Comparison of ENCODE assay signal across 8 mouse cellular contexts in the genomic region with DNA sequence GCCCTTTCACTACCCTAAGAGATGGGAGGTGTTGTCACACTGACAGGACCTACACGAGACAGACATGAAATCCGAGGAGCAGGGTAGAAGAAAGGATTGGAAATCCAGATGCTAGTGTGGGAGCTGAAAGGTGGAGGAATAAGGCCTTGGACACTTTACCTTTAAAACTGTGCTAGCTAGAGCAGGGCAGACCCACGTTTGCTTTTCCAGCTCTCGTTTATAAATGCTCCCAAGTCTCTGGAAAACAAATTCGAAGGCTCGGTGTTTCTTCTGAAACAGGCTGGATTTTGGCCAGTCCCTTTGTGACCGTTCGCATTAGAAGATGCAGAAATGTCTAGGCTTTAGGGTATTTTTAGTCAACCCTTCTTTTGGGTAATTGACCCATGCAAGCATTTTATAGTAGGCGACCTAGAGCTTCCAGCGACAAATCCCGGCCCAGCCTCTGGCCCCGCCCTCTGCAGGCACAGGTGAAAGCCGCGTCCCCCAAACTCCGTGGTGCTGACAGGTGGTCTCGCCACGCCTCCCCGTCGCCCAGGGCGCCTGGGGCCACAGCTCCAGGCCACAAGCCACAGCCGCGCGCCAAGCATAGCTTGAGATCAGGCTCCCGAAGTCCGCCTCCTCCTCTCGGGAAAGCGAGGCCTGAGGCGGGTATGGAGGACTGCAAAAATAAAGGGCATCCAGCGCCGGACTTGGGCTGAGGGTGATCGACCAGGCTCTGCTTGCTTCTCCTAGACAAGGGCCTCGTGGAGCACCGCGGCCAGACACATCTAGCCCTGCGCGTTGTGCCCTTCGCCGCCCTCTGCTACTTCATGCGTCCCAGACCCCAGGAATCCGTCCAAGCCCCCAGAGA. TPM values are rescaled to one million over a fixed set of nuclear protein-coding genes. Genes with fewer than 3 reads are reported as not detected.
DNase-seq lines count a peak whose midpoint lies in the region; ATAC-seq lines count a peak whose summit lies in the region.

No protein-coding gene starts in this region.

- no peaks in the 10 kb centered on the region for H3K9me3 ChIP-seq in lung, embryonic 16.5 days (ENCODE audit: control insufficient read depth, low read length)
- no peaks in the 10 kb centered on the region for H3K9me3 ChIP-seq in forebrain, embryonic 11.5 days (ENCODE audit: control insufficient read depth, low read length)
- no peaks in the 10 kb centered on the region for H3K9me3 ChIP-seq in hindbrain, embryonic 11.5 days (ENCODE audit: control insufficient read depth, low read length)
- no peaks in the 10 kb centered on the region for H3K9me3 ChIP-seq in limb, embryonic 13.5 days
- H3K9me3 ChIP-seq in neural tube, embryonic 15.5 days (replicated peaks): no peaks in the 10 kb centered on the region

- WGBS in lung, embryonic 16.5 days: 6% methylated on average over 38 of the region's 40 CpGs
- WGBS in forebrain, embryonic 11.5 days: 3% methylated on average over 40 of the region's 40 CpGs
- 5% methylated on average over 32 of the region's 40 CpGs for WGBS in hindbrain, embryonic 11.5 days
- 3% methylated on average over 40 of the region's 40 CpGs for WGBS in limb, embryonic 13.5 days
- 5% methylated on average over 40 of the region's 40 CpGs for WGBS in neural tube, embryonic 15.5 days

- H3K4me3 ChIP-seq in lung, embryonic 16.5 days (ENCODE audit: low read length): peak overlapping the region; percentile 76
- H3K4me3 ChIP-seq in brown adipose tissue, adult 24 weeks (ENCODE audit: insufficient read depth, low read depth, low read length): peak overlapping the region; percentile 93
- peak overlapping the region; percentile 58 for H3K4me3 ChIP-seq in forebrain, embryonic 11.5 days (ENCODE audit: low read depth, low read length)
- H3K4me3 ChIP-seq in hindbrain, embryonic 11.5 days (ENCODE audit: low read depth, low read length): peak overlapping the region; percentile 65
- peak overlapping the region; percentile 83 for H3K4me3 ChIP-seq in limb, embryonic 13.5 days
- peak overlapping the region; percentile 67 for H3K4me3 ChIP-seq in neural tube, embryonic 15.5 days (replicated peaks)

- H3K36me3 ChIP-seq in lung, embryonic 16.5 days (ENCODE audit: control insufficient read depth, insufficient read depth, low read length): no peaks in the 10 kb centered on the region
- no peaks in the 10 kb centered on the region for H3K36me3 ChIP-seq in forebrain, embryonic 11.5 days (ENCODE audit: control insufficient read depth, insufficient read depth, low read length)
- H3K36me3 ChIP-seq in hindbrain, embryonic 11.5 days (ENCODE audit: control insufficient read depth, insufficient read depth, low read length): no peaks in the 10 kb centered on the region
- H3K36me3 ChIP-seq in limb, embryonic 13.5 days: no peaks in the 10 kb centered on the region
- H3K36me3 ChIP-seq in neural tube, embryonic 15.5 days: no peaks in the 10 kb centered on the region

- peaks cover 12% of the 10 kb centered on the region; the same call in 1 of the 2 replicates for H3K4me1 ChIP-seq in lung, embryonic 16.5 days (replicated peaks; ENCODE audit: control insufficient read depth, insufficient read depth, low read length)
- no peaks in the 10 kb centered on the region for H3K4me1 ChIP-seq in brown adipose tissue, adult 24 weeks (ENCODE audit: control insufficient read depth, insufficient read depth, insufficient read length, low read length)
- peaks cover 12% of the 10 kb centered on the region; the same call in 1 of the 2 replicates for H3K4me1 ChIP-seq in forebrain, embryonic 11.5 days (replicated peaks; ENCODE audit: control insufficient read depth, insufficient read depth, low read length)
- peaks cover 13% of the 10 kb centered on the region for H3K4me1 ChIP-seq in hindbrain, embryonic 11.5 days (replicated peaks; ENCODE audit: control insufficient read depth, insufficient read depth, low read length)
- H3K4me1 ChIP-seq in limb, embryonic 13.5 days: peaks cover 23% of the 10 kb centered on the region
- H3K4me1 ChIP-seq in neural tube, embryonic 15.5 days: peaks cover 33% of the 10 kb centered on the region

- H3K27ac ChIP-seq in lung, embryonic 16.5 days (ENCODE audit: low read length): peak overlapping the region; percentile 93
- H3K27ac ChIP-seq in brown adipose tissue, adult 24 weeks (replicated peaks; ENCODE audit: low read depth, low read length): peak overlapping the region; percentile 76
- H3K27ac ChIP-seq in forebrain, embryonic 11.5 days (ENCODE audit: low read depth, low read length): no peak overlapping the region
- H3K27ac ChIP-seq in hindbrain, embryonic 11.5 days (ENCODE audit: low read depth, low read length): no peak overlapping the region
- H3K27ac ChIP-seq in limb, embryonic 13.5 days: peak overlapping the region; percentile 94
- H3K27ac ChIP-seq in neural tube, embryonic 15.5 days (replicated peaks): peak overlapping the region; percentile 82

- DNase-seq in lung, postnatal 4 days: no peak
- DNase-seq in forebrain, embryonic 11.5 days (ENCODE audit: low spot score): no peak
- DNase-seq in hindbrain, embryonic 11.5 days (ENCODE audit: low spot score): peak; percentile 56

- peak overlapping the region; percentile 83 for H3K9ac ChIP-seq in lung, embryonic 16.5 days (ENCODE audit: low read length)
- peak overlapping the region; percentile 71 for H3K9ac ChIP-seq in forebrain, embryonic 11.5 days (ENCODE audit: low read length)
- peak overlapping the region; percentile 74; the same call in 1 of the 2 replicates for H3K9ac ChIP-seq in hindbrain, embryonic 11.5 days (ENCODE audit: low read depth, low read length)
- peak overlapping the region; percentile 89 for H3K9ac ChIP-seq in limb, embryonic 13.5 days
- peak overlapping the region; percentile 69 for H3K9ac ChIP-seq in neural tube, embryonic 15.5 days (replicated peaks)

- H3K27me3 ChIP-seq in lung, embryonic 16.5 days (ENCODE audit: control insufficient read depth, insufficient read depth, low read depth, low read length): no peaks in the 10 kb centered on the region
- H3K27me3 ChIP-seq in forebrain, embryonic 11.5 days (ENCODE audit: control insufficient read depth, insufficient read depth, low read length): no peaks in the 10 kb centered on the region; the same call in 1 of the 2 replicates
- H3K27me3 ChIP-seq in hindbrain, embryonic 11.5 days (ENCODE audit: control insufficient read depth, insufficient read depth, low read length): no peaks in the 10 kb centered on the region
- no peaks in the 10 kb centered on the region for H3K27me3 ChIP-seq in limb, embryonic 13.5 days
- peaks cover 13% of the 10 kb centered on the region for H3K27me3 ChIP-seq in neural tube, embryonic 15.5 days (replicated peaks)

- ATAC-seq in lung, embryonic 16.5 days (ENCODE audit: low read depth): peak; percentile 16; the same call in 1 of the 2 replicates
- peak; percentile 1; the same call in 1 of the 2 replicates for ATAC-seq in forebrain, embryonic 11.5 days (replicated peaks; ENCODE audit: low FRiP score)
- ATAC-seq in hindbrain, embryonic 11.5 days (ENCODE audit: low FRiP score): no peak; the same call in 1 of the 2 replicates
- 0 out of 2 replicates have a peak, but pooled peaks have one; percentile 2 for ATAC-seq in limb, embryonic 13.5 days (ENCODE audit: low FRiP score, low read depth)
- no peak; the same call in 1 of the 2 replicates for ATAC-seq in neural tube, embryonic 15.5 days (ENCODE audit: low FRiP score)
- no peak for ATAC-seq in megakaryocyte progenitor cell, adult 5-6 weeks (replicated peaks; ENCODE audit: poor library complexity)

- H3K4me2 ChIP-seq in lung, embryonic 16.5 days (ENCODE audit: low read depth, low read length): peak overlapping the region; percentile 95
- H3K4me2 ChIP-seq in forebrain, embryonic 11.5 days (ENCODE audit: low read depth, low read length, severe bottlenecking): peak overlapping the region; percentile 80
- H3K4me2 ChIP-seq in hindbrain, embryonic 11.5 days (replicated peaks; ENCODE audit: low read depth, low read length): peak overlapping the region; percentile 94
- H3K4me2 ChIP-seq in limb, embryonic 13.5 days (replicated peaks): peak overlapping the region; percentile 96
- peak overlapping the region; percentile 94 for H3K4me2 ChIP-seq in neural tube, embryonic 15.5 days

RNA-seq across cellular contexts. Expression of a gene that starts 0.8 kb away (rescaled TPM):
- 6.2 and 6.6 TPM in 2 replicates for polyA plus RNA-seq in lung, embryonic 16.5 days (2015; fragmentation: Nextera tagmentation; extraction: Ambion mirVana)
- 3.3 TPM in 2 replicates for polyA plus RNA-seq in brown adipose tissue, adult 24 weeks (2012; ENCODE audit: insufficient read depth, insufficient read length, missing spikeins)
- 2.9 and 4.2 TPM in 2 replicates for polyA plus RNA-seq in forebrain, embryonic 11.5 days (2014; fragmentation: Nextera tagmentation; extraction: Ambion mirVana)
- 3.1 and 4.7 TPM in 2 replicates for polyA plus RNA-seq in hindbrain, embryonic 11.5 days (2014; fragmentation: Nextera tagmentation; extraction: Ambion mirVana)
- 13.3 and 14.8 TPM in 2 replicates for polyA plus RNA-seq in limb, embryonic 13.5 days (2015; fragmentation: Nextera tagmentation; extraction: Ambion mirVana)
- polyA plus RNA-seq in neural tube, embryonic 15.5 days (2015; fragmentation: Nextera tagmentation; extraction: Ambion mirVana): 5.1 and 5.2 TPM in 2 replicates
- total RNA-seq in megakaryocyte progenitor cell, adult 5-6 weeks (2015): 0.15 TPM in 1 of 2 replicates, not detected in the other
- 0.10 TPM in 1 of 2 replicates, not detected in the other for total RNA-seq in megakaryocyte progenitor cell, adult 5-6 weeks (2017)

RNA-seq across cellular contexts. Expression of a gene that starts 49.9 kb away (rescaled TPM):
- 48.1 and 49.0 TPM in 2 replicates for polyA plus RNA-seq in lung, embryonic 16.5 days (2015; fragmentation: Nextera tagmentation; extraction: Ambion mirVana)
- 54.0 and 58.7 TPM in 2 replicates for polyA plus RNA-seq in brown adipose tissue, adult 24 weeks (2012; ENCODE audit: insufficient read depth, insufficient read length, missing spikeins)
- 30.2 and 33.9 TPM in 2 replicates for polyA plus RNA-seq in forebrain, embryonic 11.5 days (2014; fragmentation: Nextera tagmentation; extraction: Ambion mirVana)
- 34.6 and 35.0 TPM in 2 replicates for polyA plus RNA-seq in hindbrain, embryonic 11.5 days (2014; fragmentation: Nextera tagmentation; extraction: Ambion mirVana)
- 25.1 and 30.2 TPM in 2 replicates for polyA plus RNA-seq in limb, embryonic 13.5 days (2015; fragmentation: Nextera tagmentation; extraction: Ambion mirVana)
- 20.2 and 20.7 TPM in 2 replicates for polyA plus RNA-seq in neural tube, embryonic 15.5 days (2015; fragmentation: Nextera tagmentation; extraction: Ambion mirVana)
- total RNA-seq in megakaryocyte progenitor cell, adult 5-6 weeks (2015): 19.0 and 31.0 TPM in 2 replicates
- total RNA-seq in megakaryocyte progenitor cell, adult 5-6 weeks (2017): 18.4 and 19.0 TPM in 2 replicates

RNA-seq across cellular contexts. Expression of a gene that starts 59.8 kb away (rescaled TPM):
- 68.6 and 74.9 TPM in 2 replicates for polyA plus RNA-seq in lung, embryonic 16.5 days (2015; fragmentation: Nextera tagmentation; extraction: Ambion mirVana)
- 56.2 and 59.4 TPM in 2 replicates for polyA plus RNA-seq in brown adipose tissue, adult 24 weeks (2012; ENCODE audit: insufficient read depth, insufficient read length, missing spikeins)
- 103 and 116 TPM in 2 replicates for polyA plus RNA-seq in forebrain, embryonic 11.5 days (2014; fragmentation: Nextera tagmentation; extraction: Ambion mirVana)
- polyA plus RNA-seq in hindbrain, embryonic 11.5 days (2014; fragmentation: Nextera tagmentation; extraction: Ambion mirVana): 108 and 116 TPM in 2 replicates
- 76.4 and 82.7 TPM in 2 replicates for polyA plus RNA-seq in limb, embryonic 13.5 days (2015; fragmentation: Nextera tagmentation; extraction: Ambion mirVana)
- 116 and 123 TPM in 2 replicates for polyA plus RNA-seq in neural tube, embryonic 15.5 days (2015; fragmentation: Nextera tagmentation; extraction: Ambion mirVana)
- total RNA-seq in megakaryocyte progenitor cell, adult 5-6 weeks (2015): 68.2 and 70.6 TPM in 2 replicates
- 78.9 and 87.3 TPM in 2 replicates for total RNA-seq in megakaryocyte progenitor cell, adult 5-6 weeks (2017)

Comparison
In these comparisons a context has a peak if more than half of its experiments do, and no peak if none do; other contexts are left out.
1. ATAC-seq: peak in lung, embryonic 16.5 days (single experiment), forebrain, embryonic 11.5 days (single experiment) and limb, embryonic 13.5 days (single experiment); none in hindbrain, embryonic 11.5 days (single experiment), neural tube, embryonic 15.5 days (single experiment) and megakaryocyte progenitor cell, adult 5-6 weeks (single experiment).
2. H3K27ac ChIP-seq: peak in lung, embryonic 16.5 days (single experiment), brown adipose tissue, adult 24 weeks (single experiment), limb, embryonic 13.5 days (single experiment) and neural tube, embryonic 15.5 days (single experiment); none in forebrain, embryonic 11.5 days (single experiment) and hindbrain, embryonic 11.5 days (single experiment).
3. Peak in every context shown above with its lines, with median percentiles within 50 percentile points of each other: H3K4me2 ChIP-seq, H3K4me3 ChIP-seq and H3K9ac ChIP-seq.